Mouse (Mus musculus): ENCODE data around the gene Dync1h1.

DNA sequence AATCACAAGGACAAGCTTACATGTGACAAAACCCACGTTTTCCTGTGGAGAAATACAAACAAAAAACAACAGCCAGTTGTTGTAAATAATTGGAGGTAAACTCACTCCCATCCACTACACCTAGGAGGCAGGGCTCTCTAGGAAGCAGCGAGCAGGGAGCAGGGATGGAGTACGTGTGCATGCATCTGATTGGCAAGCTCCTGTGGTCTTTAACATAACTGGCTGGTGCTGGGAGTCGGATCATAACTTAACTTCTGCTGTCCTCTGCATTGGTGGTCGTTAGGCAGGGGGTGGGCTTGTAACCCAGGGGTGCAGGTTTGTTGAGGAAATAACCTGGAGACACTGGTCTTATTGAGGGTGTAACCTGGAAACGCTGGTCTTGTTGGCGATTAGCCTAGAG lies 102.4 kb downstream of the Dync1h1 start:
- no peak for TF ChIP-seq CTCF (IDR thresholded peaks at IDR 0.05; ENCODE audit: control insufficient read depth, insufficient read depth, insufficient replicate concordance, low read depth, low read length)
- TF ChIP-seq POLR2A (IDR thresholded peaks at IDR 0.05; ENCODE audit: control insufficient read depth, low read depth, low read length), result no peak
